Mouse (Mus musculus) megakaryocyte-erythroid progenitor cell, adult 5-6 weeks (primary cell): Measurements from ENCODE around the gene Slc25a48. TPM values are rescaled to one million over a fixed set of nuclear protein-coding genes. Genes with fewer than 3 reads are reported as not detected.
A peak's percentile ranks its signal among the peaks of the same experiment; 100 is the strongest.

ENCODE experiments used
- ATAC-seq: replicated peaks from 2 replicates; pipeline ENCODE4 v1.8.0; 2016; ENCODE audit warnings: mild to moderate bottlenecking, inconsistent platforms; ENCODE audit not compliant: severe bottlenecking, poor library complexity, low FRiP score, low TSS enrichment
- total RNA-seq, 2 experiments: library from RNA; stranded (forward) in 1 of 2; stranded (reverse) in 1 of 2; fragments of 200-1000, 215-1000 nt in 1 of 2; fragments of >200 nt in 1 of 2; fragmentation: Nextera tagmentation in 1 of 2; gene quantifications; 2 replicates each; pipeline ENCODE4 v1.2.3; 2014 to 2017

Slc25a48 gene
- total RNA-seq, 2 experiments from 2014 or later, result not detected

DNA sequence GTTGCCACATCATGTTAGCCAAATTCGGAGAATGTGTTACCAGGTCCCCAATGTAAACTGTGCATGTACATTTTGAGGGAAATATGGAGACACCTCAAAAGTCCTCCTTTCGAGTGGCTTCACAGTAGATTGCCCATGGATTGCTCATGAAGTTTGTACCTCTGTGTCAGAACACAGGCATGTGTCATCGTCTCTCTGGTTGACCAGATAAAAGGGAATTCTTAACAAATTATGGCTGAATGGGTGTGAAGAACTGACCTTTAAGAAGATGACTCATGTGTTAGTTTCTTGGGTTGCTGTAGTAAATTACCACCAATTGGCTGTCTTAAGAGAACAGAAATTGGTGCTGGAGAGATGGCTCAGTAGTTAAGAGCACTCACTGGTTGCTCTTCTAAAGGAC, 6.0 kb downstream of the Slc25a48 start:
- no peak for ATAC-seq

DNA sequence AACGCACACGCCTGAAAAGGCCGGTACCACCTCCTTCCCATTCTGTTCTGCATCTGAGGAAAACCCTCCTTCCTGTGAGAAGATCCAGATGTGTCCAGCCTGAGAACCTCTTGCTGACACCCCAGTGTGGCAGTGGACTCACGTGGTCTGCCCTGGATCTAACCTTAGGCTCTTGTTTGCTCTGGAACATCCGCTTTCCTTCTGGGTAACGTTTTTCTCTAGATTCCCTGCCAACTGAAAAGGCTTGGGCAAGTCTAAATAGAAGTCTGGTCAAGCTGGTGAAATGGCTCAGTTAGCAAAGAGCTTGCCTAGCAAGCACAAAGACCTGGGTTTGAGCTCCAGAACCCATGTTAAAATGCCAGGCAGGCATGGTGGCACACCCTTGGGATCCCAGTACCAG, 6.8 kb downstream of the Slc25a48 start:
- no peak for ATAC-seq

DNA sequence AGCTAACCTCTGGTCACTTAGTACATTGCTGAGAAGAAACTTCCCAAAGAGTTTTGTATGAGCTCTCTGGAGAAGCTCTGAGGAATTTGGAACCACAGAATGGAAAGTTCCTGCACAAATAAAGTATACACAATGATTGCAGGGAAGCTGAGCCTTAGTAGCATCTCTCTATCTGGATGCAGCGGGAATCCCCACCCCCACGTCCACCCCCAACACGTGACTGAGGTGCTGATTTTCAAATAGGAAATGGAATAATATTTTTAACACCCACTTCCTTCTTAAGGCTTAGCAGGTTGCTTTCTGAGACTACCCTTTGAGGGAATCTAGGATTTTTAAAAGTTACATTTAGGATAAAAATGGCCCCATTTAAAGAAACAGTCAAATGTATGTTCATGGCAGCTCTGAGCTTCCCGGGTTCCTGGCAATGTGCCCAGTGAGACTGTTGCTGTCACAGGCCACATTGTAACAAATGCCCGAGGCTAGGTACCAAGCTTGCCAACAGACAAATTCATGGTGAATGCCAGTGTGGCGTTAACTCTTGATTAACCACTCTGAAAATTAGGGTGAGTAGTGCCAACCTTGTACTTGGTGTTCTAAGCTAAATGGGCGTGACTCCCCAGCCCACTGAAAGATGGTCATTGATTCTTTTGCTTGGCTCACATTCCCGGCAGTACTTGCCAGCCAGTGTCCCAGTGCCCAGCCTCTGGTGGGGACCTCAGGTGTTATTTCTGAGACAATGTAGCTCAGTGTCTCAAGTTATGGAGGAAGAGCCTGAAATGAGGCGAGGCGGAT, 11.3 kb downstream of the Slc25a48 start:
- ATAC-seq, result no peak

DNA sequence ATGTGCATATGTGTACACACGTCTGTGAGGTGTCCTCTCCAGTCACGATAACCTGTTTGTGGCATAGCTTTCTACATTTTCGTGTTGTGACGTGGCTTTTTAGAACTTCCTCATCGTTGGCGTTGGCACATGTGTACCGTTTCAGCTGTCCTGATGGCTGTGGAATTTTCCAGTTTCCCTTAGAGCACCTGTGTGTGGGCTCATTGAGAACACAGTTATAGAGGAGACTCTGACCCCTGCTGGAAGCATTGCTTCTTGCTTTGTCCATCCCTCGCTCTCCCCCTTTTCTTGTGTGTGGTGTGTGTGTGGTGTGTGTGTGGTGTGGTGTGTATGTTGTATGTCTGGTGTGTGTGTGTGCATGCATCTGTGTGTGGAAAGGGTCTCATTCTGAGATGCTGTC, 11.9 kb downstream of the Slc25a48 start:
- ATAC-seq, result no peak

DNA sequence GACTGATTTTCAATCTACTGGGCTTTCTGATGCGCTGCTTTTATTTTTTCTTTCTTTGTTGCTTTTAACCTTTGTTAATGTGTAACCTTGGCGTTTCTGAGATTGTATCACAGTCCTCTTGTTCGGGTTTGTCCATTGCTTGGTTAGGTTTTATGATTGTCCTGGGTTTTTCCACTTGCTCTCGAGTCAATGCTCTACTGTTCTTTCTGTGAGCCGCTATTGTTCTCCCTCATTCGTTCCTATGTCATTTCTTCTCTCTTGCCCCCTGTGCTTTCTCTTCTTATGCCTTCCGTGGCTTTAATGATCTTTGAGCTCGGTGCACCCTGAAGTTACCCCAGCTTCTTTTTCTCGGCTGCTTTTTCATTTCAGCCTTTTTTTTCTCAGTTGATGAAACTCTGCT, 19.8 kb downstream of the Slc25a48 start:
- ATAC-seq, result no peak

DNA sequence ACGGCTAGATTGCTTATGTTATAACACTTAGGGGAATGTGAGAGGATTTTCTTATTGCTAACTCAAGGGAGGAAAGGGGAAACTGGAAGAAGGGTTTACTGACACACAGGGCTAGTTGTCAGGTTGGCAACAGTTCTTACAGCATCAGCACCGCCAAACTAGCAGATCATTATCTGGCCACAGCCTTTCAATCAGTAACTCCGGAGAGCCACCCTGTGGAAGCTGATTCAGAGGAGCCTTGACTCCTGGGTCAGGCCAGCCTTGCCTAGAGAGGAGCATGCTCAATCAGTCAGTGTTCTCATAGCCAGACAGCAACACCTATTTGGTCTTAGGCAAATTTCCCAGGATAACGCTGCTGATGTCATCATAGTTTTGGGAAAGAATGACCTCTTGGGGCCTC, 23.3 kb downstream of the Slc25a48 start:
- no peak for ATAC-seq

DNA sequence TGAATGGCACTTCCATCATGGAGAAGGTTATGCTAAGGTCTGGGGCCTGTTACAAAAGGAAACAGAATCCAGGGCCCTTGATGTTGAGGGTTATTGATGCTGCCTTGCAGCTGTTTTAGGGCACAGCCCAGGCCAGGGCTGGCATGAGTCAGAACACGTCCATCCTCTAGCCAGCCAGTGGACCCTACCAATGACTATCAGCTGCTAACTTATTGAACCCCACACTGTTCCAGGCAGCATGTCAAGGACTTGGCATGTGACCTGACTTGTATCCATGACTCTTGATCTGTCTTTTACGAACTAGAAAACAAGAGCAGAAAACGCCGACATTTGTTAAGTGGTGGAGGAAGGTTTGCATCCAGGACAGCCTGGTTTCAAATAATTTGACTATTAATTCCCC, 24.6 kb downstream of the Slc25a48 start:
- no peak for ATAC-seq

DNA sequence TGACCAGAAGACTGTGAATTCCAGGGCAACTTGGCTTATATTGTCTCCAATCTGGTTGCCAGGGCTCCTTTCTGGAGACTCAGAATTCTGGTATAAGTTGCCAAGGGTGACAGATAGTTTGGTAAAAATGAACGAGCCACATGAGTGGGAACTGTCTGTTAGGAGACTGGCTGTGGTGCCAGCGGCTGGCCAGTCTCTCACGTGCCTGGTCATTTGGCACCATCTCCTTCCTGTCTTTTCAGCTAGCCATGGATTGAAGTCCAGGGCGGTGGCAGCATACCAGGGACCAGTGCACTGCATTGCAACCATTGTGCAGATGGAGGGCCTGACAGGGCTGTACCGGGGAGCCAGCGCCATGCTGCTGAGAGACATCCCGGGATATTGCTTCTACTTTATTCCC, 25.1 kb downstream of the Slc25a48 start:
- ATAC-seq, result no peak

DNA sequence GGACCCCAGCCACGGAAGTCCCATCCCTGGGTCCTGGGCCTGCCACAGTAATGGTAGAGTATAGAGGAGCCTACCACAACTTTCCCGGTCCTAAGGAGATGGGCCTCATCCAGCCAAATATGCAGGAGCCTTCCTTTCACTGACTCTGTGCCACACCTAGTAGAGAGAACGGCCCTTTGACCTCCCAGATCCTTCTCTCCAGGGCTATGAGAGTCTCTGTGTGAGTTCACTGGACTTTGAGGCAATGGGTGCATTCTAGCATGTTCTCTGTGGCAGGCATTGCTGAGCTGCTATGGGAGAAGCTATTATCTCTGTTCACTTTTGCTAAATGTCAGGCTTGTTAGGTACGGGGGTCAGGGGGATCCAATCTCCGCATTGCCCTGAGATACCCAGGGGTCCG, 25.6 kb downstream of the Slc25a48 start:
- no peak for ATAC-seq

DNA sequence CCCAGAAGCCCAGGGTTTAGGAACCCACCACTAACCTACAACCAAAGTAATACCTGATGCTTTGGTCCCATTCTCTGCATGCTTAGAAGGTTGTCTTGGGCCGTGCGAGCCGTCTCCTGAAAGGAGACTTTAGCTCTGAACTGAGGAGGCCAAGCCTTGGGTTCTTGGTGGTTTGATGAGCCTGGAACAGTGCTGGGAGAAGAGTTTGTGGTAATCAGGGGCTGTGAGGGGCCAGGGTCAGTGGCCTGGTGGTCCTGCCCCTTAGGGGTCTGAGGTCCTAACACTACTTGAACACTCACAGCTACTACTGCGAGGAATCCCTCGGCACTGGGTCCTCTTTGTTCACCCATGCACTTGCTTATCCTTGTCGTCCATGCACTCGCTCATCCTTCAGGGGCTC, 29.6 kb downstream of the Slc25a48 start:
- no peak for ATAC-seq

DNA sequence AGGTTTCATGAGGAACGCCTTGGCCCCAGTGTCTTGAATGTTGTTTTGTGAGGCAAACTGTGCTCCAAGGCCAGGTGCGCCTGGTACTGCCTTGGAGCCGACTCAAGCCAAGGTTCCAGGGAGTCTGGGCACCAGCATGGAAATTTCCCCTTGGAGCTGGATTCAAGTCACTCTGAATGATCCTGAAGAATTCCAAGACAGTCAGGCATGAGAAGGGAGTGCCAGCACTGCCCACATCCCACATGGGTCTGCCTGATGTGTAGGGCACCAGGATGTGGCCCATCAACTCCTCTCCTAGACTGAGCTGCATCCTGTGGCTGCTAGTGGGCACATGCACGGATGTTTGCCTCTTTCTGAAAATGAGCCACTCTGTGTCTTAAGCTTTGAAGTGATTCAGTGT, 30.4 kb downstream of the Slc25a48 start:
- ATAC-seq, result no peak

DNA sequence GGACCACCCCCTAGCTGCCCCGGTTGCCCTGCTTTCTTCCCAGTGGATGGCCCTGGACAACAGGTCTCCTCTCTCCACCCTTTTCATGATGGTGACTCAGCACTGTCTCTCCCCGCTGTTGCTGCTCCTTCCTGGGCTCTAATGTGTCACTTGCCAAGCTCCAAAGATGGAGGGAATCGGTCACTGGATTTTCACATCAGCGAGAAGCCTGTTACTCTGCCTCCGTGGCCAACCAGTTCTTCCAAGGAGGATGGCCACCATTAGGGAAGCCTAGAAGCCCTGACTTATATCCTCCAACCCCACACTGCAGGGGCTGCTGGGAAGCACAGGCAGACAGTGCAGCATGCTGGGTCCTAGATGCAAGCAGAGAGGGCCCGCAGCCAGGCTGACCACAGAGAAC, 33.1 kb downstream of the Slc25a48 start:
- ATAC-seq, result no peak

DNA sequence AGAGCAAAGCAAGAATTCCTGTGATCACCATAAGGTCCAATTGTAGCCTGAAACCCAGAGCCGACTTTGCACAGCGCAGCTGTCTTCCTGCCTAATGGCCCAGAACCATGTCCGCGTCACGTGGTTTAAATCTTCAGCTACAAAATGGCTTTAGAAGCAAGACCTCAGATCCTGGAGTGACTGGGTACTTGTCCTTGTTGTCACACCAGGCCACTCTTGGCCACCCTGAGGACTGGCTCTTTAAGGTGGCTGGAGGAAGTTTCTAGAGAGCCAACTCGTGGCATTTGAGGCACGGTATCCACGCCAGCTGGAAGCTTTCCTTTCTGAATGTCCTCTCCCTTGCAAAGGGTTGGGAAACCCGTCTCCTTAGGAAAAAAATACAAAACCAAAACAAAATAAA, 33.8 kb downstream of the Slc25a48 start:
- no peak for ATAC-seq

DNA sequence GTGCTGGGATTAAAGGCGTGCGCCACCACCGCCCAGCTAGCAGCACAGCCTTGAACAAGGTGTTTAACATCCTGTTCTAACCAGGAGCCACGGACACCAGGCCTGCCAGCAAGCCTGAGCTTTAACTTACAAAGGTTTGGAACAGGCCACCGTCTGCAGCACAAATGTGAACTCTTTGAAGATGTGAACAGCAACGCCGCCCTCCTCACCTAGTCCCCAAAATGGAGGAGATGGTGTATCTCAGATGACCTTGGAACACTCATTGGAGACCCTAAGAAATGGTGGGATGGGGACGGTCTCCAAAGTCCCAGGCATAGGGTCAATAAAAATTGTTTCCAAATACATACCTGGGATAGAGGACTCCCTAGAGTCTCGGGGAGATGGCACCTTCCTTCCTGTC, 34.5 kb downstream of the Slc25a48 start:
- no peak for ATAC-seq

DNA sequence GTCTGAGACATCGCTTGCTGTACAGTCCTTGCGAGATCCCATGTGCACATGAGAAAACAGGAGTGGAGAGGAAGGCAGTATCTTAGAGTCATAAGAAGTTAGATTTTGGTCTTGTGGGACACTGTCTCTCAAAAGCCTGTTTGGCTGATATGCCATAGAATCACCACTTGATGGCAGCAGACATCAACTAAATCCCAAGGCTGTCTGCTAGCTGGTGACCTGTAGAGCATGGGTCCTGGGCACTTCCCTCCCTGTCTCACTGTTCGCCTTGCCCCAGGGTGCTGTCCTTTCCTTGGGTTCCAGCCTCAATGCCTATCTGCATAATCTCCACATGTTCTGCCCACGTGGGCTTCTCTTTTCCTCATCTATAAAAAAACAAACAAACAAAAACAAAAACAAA, 37.2 kb downstream of the Slc25a48 start:
- ATAC-seq, result peak; percentile 75

DNA sequence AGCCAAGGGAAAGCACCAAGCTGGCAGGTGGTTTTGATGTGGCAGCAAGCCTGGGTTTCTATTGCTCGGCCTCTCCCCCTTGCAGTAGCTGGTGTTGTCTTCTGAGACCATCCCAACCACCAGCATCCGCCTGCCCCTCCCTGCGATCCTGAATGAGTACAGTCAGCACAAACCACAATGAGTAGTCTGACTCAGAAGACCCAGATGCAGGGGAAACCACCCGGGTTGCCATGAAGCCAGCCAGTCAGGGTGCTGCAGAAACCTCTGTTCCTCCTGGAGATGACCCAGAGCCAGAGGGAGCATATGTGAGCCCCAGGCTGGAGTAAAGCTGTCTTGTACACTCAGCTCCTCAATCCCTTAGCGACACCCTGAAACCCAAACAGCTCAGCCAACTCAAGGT, 38.6 kb downstream of the Slc25a48 start:
- no peak for ATAC-seq

DNA sequence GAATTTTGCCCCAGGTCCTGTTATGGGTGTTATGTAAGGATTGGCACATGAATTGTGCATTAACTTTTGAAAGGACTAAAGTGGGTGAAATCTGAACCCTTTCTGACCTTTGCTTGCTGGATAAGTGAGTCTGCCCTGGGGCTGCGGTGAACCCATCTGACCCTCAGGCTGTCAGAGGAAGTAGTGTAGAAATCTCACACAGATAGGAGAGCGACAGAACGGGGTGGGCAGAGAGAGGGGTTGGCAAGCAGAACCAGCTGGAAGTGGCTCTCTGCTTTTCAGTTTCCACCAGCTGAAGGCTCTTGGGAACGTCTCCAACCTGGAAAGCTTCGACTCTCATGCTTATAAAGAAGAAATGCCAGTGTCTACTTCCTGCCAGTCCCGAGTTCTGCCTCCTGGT, 39.1 kb downstream of the Slc25a48 start:
- no peak for ATAC-seq

DNA sequence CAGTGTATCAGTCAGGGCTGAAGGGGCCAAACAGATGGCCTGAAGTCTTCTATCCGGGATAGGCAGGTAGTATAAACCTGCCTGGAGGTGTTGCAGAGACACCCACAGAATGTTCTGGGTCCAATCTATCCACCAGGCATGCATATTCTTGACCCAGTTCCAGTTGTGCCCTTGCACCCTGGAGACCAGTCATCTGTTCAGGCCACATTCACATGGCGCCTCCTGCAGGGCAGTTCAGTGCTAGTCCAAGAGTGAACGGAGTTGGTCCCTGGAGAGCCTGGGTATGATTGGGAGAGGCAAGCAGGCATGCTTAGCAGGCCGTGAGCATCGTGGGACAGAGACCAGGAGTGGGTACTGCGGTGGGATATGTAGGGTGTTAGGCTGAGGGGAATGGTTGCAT, 39.9 kb downstream of the Slc25a48 start:
- no peak for ATAC-seq

DNA sequence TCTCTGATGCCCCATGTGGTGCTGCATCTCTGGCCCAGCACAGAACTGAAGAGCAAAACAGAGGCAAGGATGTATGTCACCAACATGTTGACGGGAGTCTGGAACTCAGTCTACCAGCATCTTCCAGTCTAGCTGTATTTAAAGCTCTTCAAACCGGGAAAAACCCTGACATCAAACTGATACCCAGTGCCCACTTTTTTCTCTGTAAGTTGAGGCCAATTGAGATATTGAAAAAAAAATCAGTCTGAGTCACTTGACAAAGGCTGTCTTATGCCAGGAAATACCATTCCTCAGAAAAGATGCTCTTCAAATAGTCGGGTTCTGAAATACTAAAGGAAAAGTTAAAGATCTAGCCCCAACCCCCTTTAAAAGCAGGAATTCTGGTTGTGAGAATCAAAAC, 44.0 kb downstream of the Slc25a48 start, which contains the start of gene Il9:
Il9 (minus strand) TSS at position 101 of the 400 bp plus-strand sequence.
- ATAC-seq, result no peak

DNA sequence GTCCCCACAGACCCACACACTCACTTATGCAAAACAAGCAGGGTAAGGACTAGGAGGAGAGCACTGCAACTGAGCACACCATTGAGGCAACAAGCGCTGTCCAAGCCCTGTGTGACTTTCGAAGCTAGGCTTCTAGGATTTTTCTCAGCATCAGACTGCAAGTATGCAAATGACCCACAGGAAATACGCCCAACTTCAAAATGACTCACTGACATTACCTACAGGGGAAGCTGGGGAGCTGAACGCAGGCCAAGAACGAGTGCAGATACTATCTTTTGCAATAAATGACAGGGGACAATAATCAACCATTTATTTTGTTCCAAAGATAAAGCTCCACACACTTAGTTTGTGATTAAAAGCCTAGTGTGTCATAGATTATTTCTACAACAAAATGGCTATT, 49.9 kb downstream of the Slc25a48 start:
- no peak for ATAC-seq

DNA sequence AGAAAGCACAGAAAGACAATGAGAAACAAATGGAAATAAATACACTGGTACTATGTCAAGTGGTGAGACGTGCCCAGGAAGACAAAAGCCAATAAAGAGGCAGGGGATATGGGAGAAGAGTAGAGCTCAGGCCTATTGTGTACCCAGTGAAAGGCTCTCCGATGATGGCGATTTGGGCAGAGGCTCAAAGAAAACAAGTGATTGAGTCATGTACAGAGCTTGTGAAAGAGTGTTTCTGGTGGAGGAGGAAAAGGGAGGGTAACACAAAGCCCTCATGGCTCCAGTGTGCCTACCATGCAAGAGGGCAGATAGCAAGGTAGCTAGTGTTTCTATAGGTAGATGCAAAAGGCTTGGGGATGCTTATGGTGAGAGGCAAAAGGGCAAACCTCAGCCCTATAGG, 56.3 kb downstream of the Slc25a48 start:
- no peak for ATAC-seq

DNA sequence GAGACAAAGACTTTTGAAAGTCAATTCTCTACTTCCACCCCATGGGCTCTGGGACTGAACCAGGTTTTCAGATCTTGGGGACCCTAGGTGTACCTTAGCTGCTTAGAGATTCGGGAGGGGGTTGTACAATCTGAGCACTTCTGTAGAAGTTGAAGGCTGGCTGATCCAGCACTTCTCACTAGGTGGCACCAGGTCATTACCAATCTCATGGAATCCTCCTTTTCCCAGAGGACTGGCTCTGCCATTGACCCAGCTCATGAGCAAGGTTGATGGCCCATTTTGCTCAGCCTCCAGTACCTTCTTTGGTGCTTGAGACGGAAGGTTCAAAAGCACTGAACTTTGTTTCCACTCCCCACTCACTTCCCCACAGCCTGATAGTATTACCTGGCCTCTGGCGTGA, 62.0 kb downstream of the Slc25a48 start:
- no peak for ATAC-seq
